Mouse (Mus musculus): ENCODE data around the gene Dpep1.

Dpep1 gene

GRCm38 (mm10) chr8:123250940-123251339, 64.9 kb downstream of the Dpep1 start:
- no peak for DNase-seq

All from right cerebral cortex, postnatal 4 days (tissue).